Mouse (Mus musculus) liver, adult 2 months (tissue): ENCODE measurements around the gene Cfap299.

Experiments used
- CTCF ChIP-seq: fragments of 200-500 bp; IDR thresholded peaks from 2 replicates; pipeline ENCODE4 v1.5.1; 2011; ENCODE audit warnings: low read depth, low read length, control low read depth
- POLR2A ChIP-seq: fragments of 200-500 bp; IDR thresholded peaks from 2 replicates; pipeline ENCODE4 v1.6.1; 2011; ENCODE audit warnings: low read length, control low read depth; ENCODE audit not compliant: insufficient read depth; ENCODE audit errors: extremely low read depth

GRCm38 (mm10) chr5:98844664-98845063, 515.6 kb downstream of the Cfap299 start:
- TF ChIP-seq CTCF (no peak), POLR2A (no peak)
